Mouse (Mus musculus): Measurements from ENCODE around the gene Rbms3. TPM values are rescaled to one million over a fixed set of nuclear protein-coding genes. Genes with fewer than 3 reads are reported as not detected.

The Rbms3 gene
- total and polyA plus RNA-seq, 2 experiments from 2014 or later, result 43.3 to 59.9 TPM

GRCm38 (mm10) chr9:116928338-116928737 is 701.4 kb downstream of the Rbms3 start:
- 43% methylated on average over 10 of the region's 10 CpGs for WGBS
- no peaks in the 10 kb centered on the region for H3K36me3 ChIP-seq (ENCODE audit: insufficient read depth, low read length)
- H3K27me3 ChIP-seq (ENCODE audit: insufficient read depth, low read length), result no peaks in the 10 kb centered on the region
- ATAC-seq (ENCODE audit: low FRiP score) (no peak), DNase-seq (ENCODE audit: low spot score) (peak; percentile 43)
- no peak overlapping the region for H3K9ac ChIP-seq (replicated peaks; ENCODE audit: low read length, poor library complexity, severe bottlenecking)
- no peak overlapping the region for H3K4me3 ChIP-seq (ENCODE audit: low read depth, low read length)
- TF ChIP-seq CTCF (IDR thresholded peaks at IDR 0.05), result no peak
- no peak overlapping the region for H3K4me2 ChIP-seq (ENCODE audit: low read depth, low read length, poor library complexity, severe bottlenecking)
- no peak overlapping the region for H3K27ac ChIP-seq (ENCODE audit: low read depth, low read length)
- no peaks in the 10 kb centered on the region for H3K9me3 ChIP-seq (ENCODE audit: low read length)
- no peaks in the 10 kb centered on the region for H3K4me1 ChIP-seq (ENCODE audit: insufficient read depth, low read length)

DNA sequence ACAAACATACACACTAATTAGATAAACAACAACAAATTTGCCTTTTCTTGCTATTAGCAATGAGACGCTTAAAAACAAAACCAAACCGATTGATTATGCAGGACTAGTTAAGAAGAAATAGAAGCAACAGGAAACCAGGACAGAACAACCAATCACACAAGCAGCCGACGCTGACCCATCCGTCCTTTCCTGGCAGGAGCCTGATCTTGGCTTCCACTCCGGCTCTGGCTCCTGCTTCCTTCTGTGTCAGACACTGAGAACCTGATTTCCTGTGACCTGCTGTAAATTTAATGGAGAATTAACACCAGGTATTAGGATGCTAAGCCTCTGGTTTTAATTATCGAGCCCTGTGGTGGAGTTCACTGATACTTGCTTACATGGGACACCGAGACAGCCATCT is 706.6 kb downstream of the Rbms3 start:
- Histone ChIP-seq H3K27ac (ENCODE audit: low read depth, low read length) (no peak overlapping the region), H3K27me3 (ENCODE audit: insufficient read depth, low read length) (no peaks in the 10 kb centered on the region), H3K9ac (replicated peaks; ENCODE audit: low read length, poor library complexity, severe bottlenecking) (no peak overlapping the region), H3K4me3 (ENCODE audit: low read depth, low read length) (no peak overlapping the region), H3K9me3 (ENCODE audit: low read length) (no peaks in the 10 kb centered on the region), H3K4me2 (ENCODE audit: low read depth, low read length, poor library complexity, severe bottlenecking) (no peak overlapping the region), H3K4me1 (ENCODE audit: insufficient read depth, low read length) (no peaks in the 10 kb centered on the region), H3K36me3 (ENCODE audit: insufficient read depth, low read length) (no peaks in the 10 kb centered on the region)
- WGBS, result 87% methylated on average over 8 of the region's 8 CpGs
- DNase-seq (ENCODE audit: low spot score), result no peak
- ATAC-seq (ENCODE audit: low FRiP score), result no peak
- TF ChIP-seq CTCF (IDR thresholded peaks at IDR 0.05), result no peak

DNA sequence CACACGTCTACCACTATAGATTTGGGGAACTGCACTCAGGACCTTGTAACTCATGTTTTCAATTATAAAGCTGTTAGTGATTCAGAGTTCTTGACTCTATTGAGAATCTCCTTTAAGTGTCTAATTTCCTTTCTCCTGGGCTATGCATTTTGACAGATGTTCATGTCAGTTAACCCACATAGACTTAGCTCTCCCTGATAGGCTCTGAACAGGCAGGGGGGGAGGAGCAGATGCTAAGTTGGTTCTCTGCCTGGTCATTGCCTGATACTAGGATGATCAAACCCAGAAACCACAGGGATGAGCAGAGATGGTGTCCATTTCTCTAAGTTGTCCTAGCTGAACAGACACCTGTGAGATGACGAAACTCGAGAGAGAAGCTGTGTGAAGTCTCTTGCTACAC is 707.2 kb downstream of the Rbms3 start:
- no peak for ATAC-seq (ENCODE audit: low FRiP score)

GRCm38 (mm10) chr9:116919441-116920019 is 710.2 kb downstream of the Rbms3 start:
- no peaks in the 10 kb centered on the region for H3K4me1 ChIP-seq (ENCODE audit: insufficient read depth, low read length)
- H3K9ac ChIP-seq (replicated peaks; ENCODE audit: low read length, poor library complexity, severe bottlenecking), result no peak overlapping the region
- DNase-seq (ENCODE audit: low spot score) (peak; percentile 57), ATAC-seq (ENCODE audit: low FRiP score) (no peak)
- no peak overlapping the region for H3K27ac ChIP-seq (ENCODE audit: low read depth, low read length)
- no peak overlapping the region for H3K4me2 ChIP-seq (ENCODE audit: low read depth, low read length, poor library complexity, severe bottlenecking)
- H3K36me3 ChIP-seq (ENCODE audit: insufficient read depth, low read length), result no peaks in the 10 kb centered on the region
- H3K9me3 ChIP-seq (ENCODE audit: low read length), result no peaks in the 10 kb centered on the region
- no peak overlapping the region for H3K4me3 ChIP-seq (ENCODE audit: low read depth, low read length)
- no peak for TF ChIP-seq CTCF (IDR thresholded peaks at IDR 0.05)
- 25% methylated on average over 12 of the region's 12 CpGs for WGBS
- no peaks in the 10 kb centered on the region for H3K27me3 ChIP-seq (ENCODE audit: insufficient read depth, low read length)

More for the DNA sequence above, 707.2 kb downstream of the Rbms3 start:
- Histone ChIP-seq H3K4me3 (ENCODE audit: low read depth, low read length) (no peak overlapping the region), H3K27ac (ENCODE audit: low read depth, low read length) (no peak overlapping the region), H3K4me1 (ENCODE audit: insufficient read depth, low read length) (no peaks in the 10 kb centered on the region), H3K36me3 (ENCODE audit: insufficient read depth, low read length) (no peaks in the 10 kb centered on the region), H3K27me3 (ENCODE audit: insufficient read depth, low read length) (no peaks in the 10 kb centered on the region), H3K9ac (replicated peaks; ENCODE audit: low read length, poor library complexity, severe bottlenecking) (no peak overlapping the region), H3K9me3 (ENCODE audit: low read length) (no peaks in the 10 kb centered on the region), H3K4me2 (ENCODE audit: low read depth, low read length, poor library complexity, severe bottlenecking) (no peak overlapping the region)
- no peak for DNase-seq (ENCODE audit: low spot score)
- no peak for TF ChIP-seq CTCF (IDR thresholded peaks at IDR 0.05)
- WGBS, result 88% methylated on average over 3 of the region's 3 CpGs

GRCm38 (mm10) chr9:116912493-116912847 is 717.2 kb downstream of the Rbms3 start:
- Histone ChIP-seq H3K4me1 (ENCODE audit: insufficient read depth, low read length) (no peaks in the 10 kb centered on the region), H3K36me3 (ENCODE audit: insufficient read depth, low read length) (no peaks in the 10 kb centered on the region), H3K4me3 (ENCODE audit: low read depth, low read length) (no peak overlapping the region), H3K27me3 (ENCODE audit: insufficient read depth, low read length) (no peaks in the 10 kb centered on the region), H3K9ac (replicated peaks; ENCODE audit: low read length, poor library complexity, severe bottlenecking) (no peak overlapping the region), H3K4me2 (ENCODE audit: low read depth, low read length, poor library complexity, severe bottlenecking) (no peak overlapping the region), H3K9me3 (ENCODE audit: low read length) (no peaks in the 10 kb centered on the region), H3K27ac (ENCODE audit: low read depth, low read length) (no peak overlapping the region; the same call in 1 of the 2 replicates)
- ATAC-seq (ENCODE audit: low FRiP score), result no peak
- DNase-seq (ENCODE audit: low spot score), result peak; percentile 53
- no peak for TF ChIP-seq CTCF (IDR thresholded peaks at IDR 0.05)
- 25% methylated on average over 3 of the region's 3 CpGs for WGBS

DNA sequence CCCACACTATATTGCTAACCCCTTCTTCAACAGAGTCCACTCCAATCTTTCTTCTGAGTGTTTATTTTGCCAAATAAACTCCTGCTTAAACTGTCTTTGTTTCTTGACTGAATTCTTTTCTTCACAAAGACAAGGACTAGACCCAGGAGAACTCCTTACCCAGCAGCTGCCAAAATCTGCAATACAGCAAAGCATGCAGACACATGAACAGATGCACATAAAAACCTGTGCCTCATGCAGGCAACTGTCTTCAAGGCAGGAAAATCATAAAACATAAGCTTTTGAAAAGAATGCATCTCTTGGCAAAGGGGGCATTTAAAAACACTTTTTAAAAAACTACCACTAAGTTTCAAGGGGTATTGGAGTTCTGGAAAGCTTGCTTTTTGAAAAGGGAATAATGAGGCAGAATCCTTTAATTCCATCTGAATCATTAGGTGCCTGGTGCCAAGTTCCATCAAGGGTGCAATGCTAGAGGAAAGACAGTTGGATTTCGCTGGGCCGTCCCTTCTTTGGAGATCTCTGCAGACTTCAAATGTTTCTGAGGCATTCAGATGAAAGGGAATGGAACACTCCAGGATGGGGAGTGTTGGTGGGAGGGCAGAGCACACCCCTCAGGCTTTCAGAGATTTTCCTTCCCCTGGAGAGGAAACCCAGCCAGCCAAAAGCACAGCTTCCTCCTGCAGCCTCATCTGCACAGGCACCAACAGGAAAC is 717.8 kb downstream of the Rbms3 start:
- H3K4me2 ChIP-seq (ENCODE audit: low read depth, low read length, poor library complexity, severe bottlenecking), result no peak overlapping the region
- H3K4me1 ChIP-seq (ENCODE audit: insufficient read depth, low read length), result no peaks in the 10 kb centered on the region
- H3K36me3 ChIP-seq (ENCODE audit: insufficient read depth, low read length), result no peaks in the 10 kb centered on the region
- DNase-seq (ENCODE audit: low spot score) (peak; percentile 57), ATAC-seq (ENCODE audit: low FRiP score) (no peak)
- H3K27ac ChIP-seq (ENCODE audit: low read depth, low read length), result no peak overlapping the region
- H3K9ac ChIP-seq (replicated peaks; ENCODE audit: low read length, poor library complexity, severe bottlenecking), result no peak overlapping the region
- H3K9me3 ChIP-seq (ENCODE audit: low read length), result no peaks in the 10 kb centered on the region
- no peak for TF ChIP-seq CTCF (IDR thresholded peaks at IDR 0.05)
- no peaks in the 10 kb centered on the region for H3K27me3 ChIP-seq (ENCODE audit: insufficient read depth, low read length)
- no peak overlapping the region for H3K4me3 ChIP-seq (ENCODE audit: low read depth, low read length)
- WGBS, result 10% methylated on average over 2 of the region's 2 CpGs

All from midbrain, postnatal 0 days (tissue).